Mouse (Mus musculus) ovary, adult 18-20 months (tissue): ENCODE data around the gene Itsn1.

Experiments used
- DNase-seq: peaks from one replicate; pipeline ENCODE4 v3.0.0; 2022; ENCODE audit warnings: low spot score, mixed read lengths

Gene Itsn1

GRCm38 (mm10) chr16:91730446-91730845, 1.4 kb downstream of the Itsn1 start:
- DNase-seq, result no peak

- no peak for DNase-seq
Measured at GRCm38 (mm10) chr16:91732816-91733215, 3.7 kb downstream of the Itsn1 start.

GRCm38 (mm10) chr16:91734771-91735170, 5.7 kb downstream of the Itsn1 start:
- DNase-seq, result no peak

GRCm38 (mm10) chr16:91736046-91736816, 7.2 kb downstream of the Itsn1 start:
- DNase-seq, result no peak

GRCm38 (mm10) chr16:91738505-91738904, 9.4 kb downstream of the Itsn1 start:
- no peak for DNase-seq

- DNase-seq, result no peak
Measured at GRCm38 (mm10) chr16:91740184-91740917, 11.3 kb downstream of the Itsn1 start.

GRCm38 (mm10) chr16:91740918-91741255, 11.8 kb downstream of the Itsn1 start:
- DNase-seq, result no peak

GRCm38 (mm10) chr16:91743055-91743454, 14.0 kb downstream of the Itsn1 start:
- DNase-seq, result no peak

GRCm38 (mm10) chr16:91746101-91746950, 17.2 kb downstream of the Itsn1 start:
- no peak for DNase-seq

GRCm38 (mm10) chr16:91747567-91747966, 18.5 kb downstream of the Itsn1 start:
- no peak for DNase-seq

- no peak for DNase-seq
Measured at GRCm38 (mm10) chr16:91751644-91752385, 22.7 kb downstream of the Itsn1 start.

- no peak for DNase-seq
Measured at GRCm38 (mm10) chr16:91753611-91754010, 24.5 kb downstream of the Itsn1 start.

- DNase-seq, result no peak
Measured at GRCm38 (mm10) chr16:91754957-91755356, 25.9 kb downstream of the Itsn1 start.

GRCm38 (mm10) chr16:91761202-91761601, 32.1 kb downstream of the Itsn1 start:
- no peak for DNase-seq

- no peak for DNase-seq
Measured at GRCm38 (mm10) chr16:91761761-91762160, 32.7 kb downstream of the Itsn1 start.

- DNase-seq, result no peak
Measured at GRCm38 (mm10) chr16:91762476-91762875, 33.4 kb downstream of the Itsn1 start.

- DNase-seq, result no peak
Measured at GRCm38 (mm10) chr16:91763975-91764374, 34.9 kb downstream of the Itsn1 start.

GRCm38 (mm10) chr16:91764414-91764813, 35.3 kb downstream of the Itsn1 start:
- DNase-seq, result no peak

- DNase-seq, result no peak
Measured at GRCm38 (mm10) chr16:91765121-91765815, 36.2 kb downstream of the Itsn1 start.

GRCm38 (mm10) chr16:91765816-91766210, 36.7 kb downstream of the Itsn1 start:
- DNase-seq, result no peak

- DNase-seq, result no peak
Measured at GRCm38 (mm10) chr16:91767165-91767701, 38.2 kb downstream of the Itsn1 start.
